Mouse (Mus musculus) forebrain, embryonic 14.5 days (tissue): ENCODE results near the gene Mta1. TPM values are rescaled to one million over a fixed set of nuclear protein-coding genes. Genes with fewer than 3 reads are reported as not detected.
A peak's percentile ranks its signal among the peaks of the same experiment; 100 is the strongest.

Experiments
- ATAC-seq: fragments of 200-750 bp; cut with Nextera tagmentation; 2 replicates; pipeline ENCODE4 v1.8.0; 2017; ENCODE audit warnings: mild to moderate bottlenecking, moderate library complexity
- DNase-seq: peaks from one replicate; pipeline ENCODE4 v3.0.0-alpha.2; 2015; ENCODE audit warnings: low spot score
- H3K27ac ChIP-seq: fragments of 300-500 bp; sonication (generic); 2 replicates; pipeline ENCODE4 v1.5.1; 2014; ENCODE audit warnings: low read depth, mild to moderate bottlenecking, control low read depth, low read length, moderate library complexity
- H3K27me3 ChIP-seq: fragments of 300-500 bp; sonication (generic); replicated peaks from 2 replicates; pipeline ENCODE4 v1.6.1; 2014; ENCODE audit warnings: low read length, control low read depth, mixed read lengths; ENCODE audit not compliant: control insufficient read depth, insufficient read depth
- H3K36me3 ChIP-seq: fragments of 300-500 bp; sonication (generic); 2 replicates; pipeline ENCODE4 v1.6.1; 2014; ENCODE audit warnings: low read length, control low read depth; ENCODE audit not compliant: control insufficient read depth, insufficient read depth
- H3K4me1 ChIP-seq: fragments of 300-500 bp; sonication (generic); 2 replicates; pipeline ENCODE4 v1.6.1; 2014; ENCODE audit warnings: antibody characterized with exemption, low read length, control low read depth; ENCODE audit not compliant: control insufficient read depth, insufficient read depth
- H3K4me2 ChIP-seq: fragments of 300-500 bp; sonication (generic); 2 replicates; pipeline ENCODE4 v1.6.1; 2014; ENCODE audit warnings: mild to moderate bottlenecking, control low read depth, low read length
- H3K4me3 ChIP-seq: fragments of 300-500 bp; sonication (generic); 2 replicates; pipeline ENCODE4 v1.5.1; 2014; ENCODE audit warnings: low read depth, low read length, control low read depth
- H3K9ac ChIP-seq: fragments of 300-500 bp; sonication (generic); 2 replicates; pipeline ENCODE4 v1.6.1; 2014; ENCODE audit warnings: mild to moderate bottlenecking, low read length, control low read depth, moderate library complexity
- H3K9me3 ChIP-seq: fragments of 300-500 bp; sonication (generic); replicated peaks from 2 replicates; pipeline ENCODE4 v1.6.1; 2016; ENCODE audit warnings: low read length, control low read depth, mixed read lengths; ENCODE audit not compliant: control insufficient read depth
- whole genome bisulfite sequencing: fragments of 180-500 bp; shearing (Covaris S2); extraction: QIAGEN DNeasy Blood & Tissue Kit; methylation state at CpG from one replicate; pipeline ENCODE4 v1.1.7; 2014; 5-methylcytosine and 5-hydroxymethylcytosine counted together
- polyA plus RNA-seq: library from polyadenylated mRNA; unstranded; fragments of >200 nt; fragmentation: Nextera tagmentation; extraction: Ambion mirVana; gene quantifications from 2 replicates; pipeline ENCODE4 v1.2.1, GENCODE M21; 2014

Mta1 gene
- polyA plus RNA-seq, 1 experiment from 2014 or later: 18.7 TPM

DNA sequence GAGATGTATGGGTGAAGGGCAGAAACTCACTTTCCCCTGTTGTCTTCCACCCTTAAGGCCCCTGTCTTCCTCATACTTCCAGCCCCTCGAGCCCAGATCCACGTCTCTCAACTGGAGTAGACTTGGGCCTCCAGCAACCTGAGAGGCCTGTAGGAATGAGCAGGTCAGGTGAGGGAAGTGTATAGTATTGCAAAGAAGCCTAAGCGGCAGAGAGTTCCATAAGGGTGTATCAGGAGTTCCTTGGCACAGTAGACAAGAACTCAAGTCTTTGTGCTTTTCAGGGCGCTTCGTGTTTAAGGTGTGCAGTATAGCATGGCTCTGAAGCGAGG is 56.6 kb downstream of the Mta1 start:
- DNase-seq: no peak
- Histone ChIP-seq H3K9ac (no peak overlapping the region), H3K36me3 (no peaks in the 10 kb centered on the region), H3K4me1 (peaks cover 18% of the 10 kb centered on the region), H3K27ac (no peak overlapping the region), H3K9me3 (no peaks in the 10 kb centered on the region), H3K27me3 (no peaks in the 10 kb centered on the region; the same call in 1 of the 2 replicates), H3K4me3 (no peak overlapping the region), H3K4me2 (peak overlapping the region; percentile 74)
- no peak for ATAC-seq
- WGBS: 82% methylated on average over 6 of the region's 6 CpGs

DNA sequence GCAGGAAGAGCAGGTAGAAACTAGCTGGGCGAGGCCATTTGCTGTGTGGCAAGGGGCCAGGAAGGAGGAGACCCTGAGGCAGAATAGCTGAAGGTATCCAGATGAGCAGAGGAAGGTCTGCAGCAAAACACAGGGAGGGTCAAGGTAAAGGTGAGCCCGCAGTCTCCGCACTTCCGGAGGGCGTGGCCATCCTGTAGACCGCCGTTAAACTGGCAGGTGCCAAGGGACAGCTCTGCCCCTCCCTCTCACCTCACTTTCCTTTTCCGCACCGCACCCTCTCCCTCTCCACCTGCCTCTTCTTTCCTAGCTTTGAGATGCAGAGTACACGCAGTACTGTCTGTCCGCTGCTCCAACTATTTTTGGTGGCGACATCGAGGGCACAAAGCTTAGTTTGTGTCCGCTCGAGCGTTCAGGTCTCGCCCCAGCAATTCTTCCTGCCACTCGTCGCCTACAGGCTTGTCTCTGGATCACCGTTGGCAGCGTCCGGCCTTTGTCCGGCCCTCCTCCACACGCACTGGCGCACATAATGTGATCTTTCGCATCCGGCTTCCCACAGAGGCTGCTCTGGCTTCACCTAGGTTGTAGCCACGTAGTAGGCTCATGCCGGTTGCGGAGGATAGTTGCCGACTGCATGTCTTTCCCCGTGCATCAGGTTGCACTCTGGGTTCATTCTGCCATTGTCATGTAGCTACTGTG is 57.1 kb downstream of the Mta1 start:
- H3K9me3 ChIP-seq: no peaks in the 10 kb centered on the region
- ATAC-seq (peak; percentile 1), DNase-seq (no peak)
- 4% methylated on average over 32 of the region's 32 CpGs for WGBS
- no peaks in the 10 kb centered on the region; the same call in 1 of the 2 replicates for H3K27me3 ChIP-seq
- peak overlapping the region; percentile 62 for H3K9ac ChIP-seq
- H3K4me2 ChIP-seq: peak overlapping the region; percentile 74
- no peaks in the 10 kb centered on the region for H3K36me3 ChIP-seq
- peak overlapping the region; percentile 59 for H3K4me3 ChIP-seq
- H3K4me1 ChIP-seq: peaks cover 18% of the 10 kb centered on the region
- peak overlapping the region; percentile 9; the same call in 1 of the 2 replicates for H3K27ac ChIP-seq

DNA sequence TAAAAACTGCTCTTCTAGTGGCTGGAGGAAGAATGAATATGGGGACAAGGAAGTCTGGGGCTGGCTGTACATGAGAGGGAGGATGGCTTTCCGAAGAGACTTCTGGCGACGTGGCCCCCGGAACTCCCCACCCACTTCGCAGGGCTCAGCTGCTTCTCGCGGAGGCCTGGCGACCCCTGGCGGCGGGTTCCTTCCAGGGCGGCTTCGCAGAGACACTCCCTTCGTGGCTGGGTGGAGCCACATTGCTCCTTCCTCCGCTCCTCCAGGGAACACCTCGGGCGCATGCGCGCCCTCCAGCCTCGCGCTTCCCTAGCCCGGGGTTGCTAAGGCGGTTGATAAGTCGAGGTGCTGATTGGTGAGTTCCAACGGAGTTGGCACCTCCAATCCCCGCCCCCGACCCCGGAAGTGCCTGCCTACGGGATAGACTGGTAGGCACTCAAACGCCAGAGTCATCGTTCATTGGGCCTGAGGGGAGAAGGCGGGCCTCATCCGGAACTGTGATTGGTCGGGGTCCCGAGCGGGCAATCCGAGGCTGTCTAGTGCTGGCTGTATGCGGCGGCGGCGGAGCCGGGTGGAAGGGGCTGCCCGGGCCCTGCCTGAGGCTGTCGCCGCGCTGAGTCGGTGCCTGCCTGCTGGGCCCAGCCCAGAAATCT is 57.9 kb downstream of the Mta1 start, which contains the start of gene Tedc1:
TSS of gene Tedc1 (plus strand) at position 535 of the 653 bp plus-strand sequence.
- Histone ChIP-seq H3K4me2 (peak within 1 kb of the TSS; percentile 82), H3K27ac (peak within 1 kb of the TSS; percentile 9; the same call in 1 of the 2 replicates), H3K4me3 (peak within 1 kb of the TSS; percentile 59), H3K4me1 (peaks cover 18% of the 10 kb centered on the region), H3K9ac (peak within 1 kb of the TSS; percentile 63), H3K27me3 (no peaks in the 10 kb centered on the region; the same call in 1 of the 2 replicates), H3K36me3 (no peaks in the 10 kb centered on the region), H3K9me3 (no peaks in the 10 kb centered on the region)
- ATAC-seq: peak; percentile 97
- DNase-seq: peak; percentile 100
- WGBS: under 1% methylated on average over 46 of the region's 46 CpGs

DNA sequence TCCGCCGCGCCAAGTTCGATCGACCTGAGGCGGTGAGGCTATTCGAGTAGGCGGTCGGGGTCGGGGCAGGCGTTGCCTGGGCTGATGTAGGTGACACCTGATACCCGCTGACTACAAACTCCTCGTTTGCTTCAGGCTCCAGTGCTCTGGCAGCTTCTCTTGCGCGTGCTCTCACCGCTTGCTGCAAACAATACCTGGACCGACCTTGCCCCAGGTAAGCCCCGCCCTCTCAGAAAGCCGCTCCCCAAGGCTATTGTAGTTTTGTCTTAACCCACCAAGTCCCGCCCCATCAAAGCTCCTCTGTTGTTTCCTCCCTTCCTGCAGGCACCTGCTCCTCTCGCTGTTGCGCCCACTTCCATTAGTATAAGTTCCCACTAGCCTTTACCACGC is 58.5 kb downstream of the Mta1 start:
- no peak for DNase-seq
- H3K4me2 ChIP-seq: peak overlapping the region; percentile 82
- no peaks in the 10 kb centered on the region for H3K9me3 ChIP-seq
- H3K27me3 ChIP-seq: no peaks in the 10 kb centered on the region; the same call in 1 of the 2 replicates
- peak overlapping the region; percentile 59 for H3K4me3 ChIP-seq
- no peak overlapping the region for H3K27ac ChIP-seq
- ATAC-seq: no peak
- WGBS: under 1% methylated on average over 23 of the region's 23 CpGs
- H3K36me3 ChIP-seq: no peaks in the 10 kb centered on the region
- peaks cover 18% of the 10 kb centered on the region for H3K4me1 ChIP-seq
- peak overlapping the region; percentile 63 for H3K9ac ChIP-seq

DNA sequence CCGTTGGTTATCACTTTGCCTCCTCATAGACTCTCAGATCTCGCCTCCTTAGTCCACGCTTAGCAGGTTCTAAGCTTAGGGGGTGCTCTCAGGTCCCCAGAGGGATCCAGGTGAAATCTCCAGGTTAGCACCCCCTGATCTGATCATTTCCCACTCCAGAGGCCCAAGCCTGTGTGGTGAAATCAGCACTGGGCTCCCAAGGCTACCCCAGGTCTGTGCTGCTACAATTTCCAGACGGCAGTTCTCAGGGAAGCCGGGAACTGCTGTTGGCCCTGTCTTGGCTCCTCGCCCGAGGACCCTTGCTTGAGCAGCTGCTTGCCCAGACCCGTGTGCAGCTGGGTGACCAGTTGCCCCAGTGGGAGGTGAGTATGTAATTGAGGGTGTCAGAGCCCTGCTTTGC is 58.9 kb downstream of the Mta1 start:
- Histone ChIP-seq H3K36me3 (0 out of 2 replicates have a peak, but pooled peaks cover 4% of the 10 kb centered on the region), H3K4me2 (peak overlapping the region; percentile 82), H3K27me3 (no peaks in the 10 kb centered on the region; the same call in 1 of the 2 replicates), H3K9me3 (no peaks in the 10 kb centered on the region), H3K9ac (peak overlapping the region; percentile 63), H3K27ac (no peak overlapping the region), H3K4me3 (peak overlapping the region; percentile 59), H3K4me1 (peaks cover 14% of the 10 kb centered on the region)
- ATAC-seq: no peak
- 26% methylated on average over 8 of the region's 8 CpGs for WGBS
- no peak for DNase-seq

DNA sequence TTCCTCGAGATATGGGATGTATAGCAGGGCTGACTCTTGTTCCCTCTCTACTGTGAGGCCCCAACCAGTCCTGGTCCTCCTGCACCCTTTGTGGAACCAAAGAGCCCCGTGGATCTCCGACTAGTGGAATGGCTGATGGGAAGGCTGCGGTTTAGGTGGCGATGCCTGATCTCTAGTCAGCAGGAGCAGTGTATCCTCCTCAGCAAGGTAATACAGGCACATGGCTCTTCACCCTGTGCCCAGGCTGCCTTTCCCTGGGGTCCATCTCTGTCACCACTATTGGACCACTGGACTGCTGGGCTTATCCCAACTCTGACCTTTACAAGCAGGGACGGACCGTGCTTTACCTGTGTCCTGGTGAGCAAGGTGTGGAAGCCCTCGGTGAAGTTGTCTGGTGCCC is 59.4 kb downstream of the Mta1 start:
- Histone ChIP-seq H3K4me2 (peak overlapping the region; percentile 82; the same call in 1 of the 2 replicates), H3K4me1 (peaks cover 10% of the 10 kb centered on the region), H3K27ac (no peak overlapping the region), H3K36me3 (0 out of 2 replicates have a peak, but pooled peaks cover 4% of the 10 kb centered on the region), H3K4me3 (no peak overlapping the region; the same call in 1 of the 2 replicates), H3K9ac (no peak overlapping the region), H3K9me3 (no peaks in the 10 kb centered on the region), H3K27me3 (no peaks in the 10 kb centered on the region; the same call in 1 of the 2 replicates)
- ATAC-seq (no peak), DNase-seq (no peak)
- WGBS: 90% methylated on average over 8 of the region's 8 CpGs

DNA sequence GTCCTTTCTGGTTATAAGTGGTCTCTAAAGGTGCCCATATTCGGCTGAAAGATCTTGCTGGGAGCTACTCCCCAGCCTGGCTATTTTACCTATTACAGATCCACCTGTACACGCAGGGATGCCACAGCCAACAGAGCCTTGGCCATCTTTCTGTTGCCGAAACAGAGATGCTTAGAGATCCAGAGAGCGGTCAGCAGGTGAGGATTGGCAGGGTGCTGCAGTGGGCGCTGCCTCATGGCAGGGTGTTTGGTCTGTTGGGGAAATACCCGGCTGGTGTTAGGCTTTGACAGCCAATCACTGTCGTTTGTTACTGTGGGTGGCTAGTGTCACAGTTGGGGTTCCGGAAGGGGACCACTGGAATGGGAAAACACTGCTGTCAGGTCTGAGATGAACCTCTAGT is 59.9 kb downstream of the Mta1 start:
- H3K4me1 ChIP-seq: peaks cover 10% of the 10 kb centered on the region
- WGBS: 95% methylated on average over 8 of the region's 8 CpGs
- DNase-seq (no peak), ATAC-seq (no peak)
- H3K9ac ChIP-seq: no peak overlapping the region
- H3K9me3 ChIP-seq: no peaks in the 10 kb centered on the region
- H3K27me3 ChIP-seq: no peaks in the 10 kb centered on the region
- peaks cover 4% of the 10 kb centered on the region; the same call in 1 of the 2 replicates for H3K36me3 ChIP-seq
- no peak overlapping the region for H3K27ac ChIP-seq
- H3K4me2 ChIP-seq: no peak overlapping the region
- H3K4me3 ChIP-seq: no peak overlapping the region

DNA sequence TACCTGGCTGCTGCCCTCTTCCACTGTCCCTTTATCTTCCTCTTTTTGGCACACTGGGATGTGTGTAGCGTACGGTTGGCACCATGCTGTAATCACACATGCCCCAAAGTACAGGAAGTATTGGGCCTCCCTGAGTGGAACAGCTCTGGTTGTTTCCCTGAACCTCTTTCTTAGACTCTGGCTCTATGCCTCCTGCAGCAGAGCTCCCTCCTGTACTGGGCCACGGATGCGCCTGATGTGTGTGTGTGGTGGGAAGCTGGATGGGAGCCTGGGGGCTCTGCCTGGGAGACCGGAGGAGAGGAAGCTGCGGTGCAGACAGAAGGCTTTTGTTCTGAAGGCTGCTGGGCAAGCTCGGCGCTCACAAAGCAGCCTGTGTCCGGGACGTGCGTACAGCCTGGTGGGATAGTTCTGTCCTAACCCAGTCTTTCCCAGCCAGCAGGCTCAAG is 65.5 kb downstream of the Mta1 start:
- peak overlapping the region; percentile 46 for H3K9ac ChIP-seq

More for the DNA sequence above, 65.5 kb downstream of the Mta1 start:
- H3K4me1 ChIP-seq: no peaks in the 10 kb centered on the region
- no peaks in the 10 kb centered on the region for H3K27me3 ChIP-seq
- WGBS: 54% methylated on average over 11 of the region's 11 CpGs
- H3K4me3 ChIP-seq: no peak overlapping the region
- ATAC-seq (peak; percentile 40; the same call in 1 of the 2 replicates), DNase-seq (no peak)
- H3K4me2 ChIP-seq: no peak overlapping the region
- peak overlapping the region; percentile 33; the same call in 1 of the 2 replicates for H3K27ac ChIP-seq
- no peaks in the 10 kb centered on the region for H3K9me3 ChIP-seq
- H3K36me3 ChIP-seq: peaks cover 16% of the 10 kb centered on the region
